Mouse (Mus musculus): ENCODE data around the gene Poll.

Gene Poll

DNA sequence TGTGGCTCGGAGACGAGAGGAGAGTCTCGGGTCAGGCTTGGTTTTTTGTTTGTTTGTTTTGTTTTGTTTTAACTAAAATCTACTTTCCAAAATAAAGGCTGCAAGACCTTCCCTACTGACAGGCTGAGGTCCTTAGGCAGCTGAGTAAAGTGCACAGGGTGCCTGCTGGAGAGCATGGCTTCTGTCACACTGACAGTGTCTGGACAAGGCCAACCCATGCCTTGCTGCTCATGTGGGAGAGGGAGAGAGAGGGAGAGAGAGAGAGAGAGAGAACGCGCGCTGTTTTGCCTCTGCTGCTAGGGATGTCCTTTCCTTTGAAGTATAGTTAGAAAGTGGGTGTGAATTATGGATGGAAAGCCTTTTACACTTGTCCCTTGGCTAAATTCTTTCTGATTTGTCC lies 28.8 kb downstream of the Poll start:
- peak in 1 of 2 experiments; percentile 53 for DNase-seq

GRCm38 (mm10) chr19:45530200-45530995 lies 29.9 kb downstream of the Poll start:
- DNase-seq: peak in 1 of 2 experiments; percentile 14

- peak; percentile 67 to 71 for DNase-seq
Measured at GRCm38 (mm10) chr19:45529294-45529693, 31.0 kb downstream of the Poll start.

DNA sequence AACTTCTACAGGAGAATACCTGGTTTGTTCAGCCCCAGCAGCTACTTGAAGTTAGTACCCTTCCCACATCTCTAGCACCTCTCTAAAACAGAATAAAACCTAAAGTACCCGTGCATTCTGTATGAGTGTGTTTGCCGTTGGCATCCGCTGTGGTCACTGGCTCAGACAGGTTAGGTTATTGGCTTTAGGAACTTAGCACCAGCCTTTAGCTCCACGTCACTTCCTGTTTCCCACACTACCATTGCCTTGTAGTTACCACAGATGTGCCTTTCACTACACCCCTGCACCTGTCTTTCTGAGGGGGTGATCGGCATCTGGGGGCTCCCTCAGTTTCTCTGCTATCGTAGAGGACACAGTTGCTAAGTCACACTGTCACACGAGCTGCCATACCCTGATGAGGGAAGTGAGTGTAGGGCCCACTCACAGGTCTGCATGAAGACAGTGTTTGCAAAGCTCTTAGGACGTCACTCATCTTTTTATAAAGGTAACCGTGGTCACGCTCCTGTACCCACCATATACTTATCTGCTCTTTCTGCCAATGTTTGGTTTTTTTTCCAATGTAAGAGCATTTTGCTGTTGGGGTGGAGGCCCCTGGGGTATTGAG lies 32.3 kb downstream of the Poll start:
- DNase-seq: no peak

DNA sequence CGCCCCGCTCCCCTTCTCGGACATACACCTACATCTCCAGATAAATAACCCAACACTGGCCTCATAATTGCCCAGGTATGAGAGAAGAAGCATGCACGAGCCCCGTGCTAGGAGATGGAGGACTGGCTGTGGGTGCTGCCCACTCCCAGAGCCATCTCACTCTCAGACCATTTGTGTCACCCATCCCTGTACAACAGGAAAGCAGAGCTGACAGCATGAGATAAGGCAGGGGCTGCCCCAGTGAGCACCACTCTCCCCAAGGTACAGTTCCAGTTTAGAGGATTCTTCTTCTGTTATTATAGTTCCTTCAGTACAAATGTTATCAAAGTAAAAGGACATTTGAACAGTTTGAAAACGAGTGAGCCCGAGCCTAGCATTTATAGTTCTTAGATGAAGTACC lies 32.9 kb downstream of the Poll start:
- no peak for DNase-seq

GRCm38 (mm10) chr19:45516264-45516663 lies 44.1 kb downstream of the Poll start:
- no peak for DNase-seq

GRCm38 (mm10) chr19:45515341-45515740 lies 45.0 kb downstream of the Poll start:
- no peak for DNase-seq

GRCm38 (mm10) chr19:45511406-45511805 lies 48.9 kb downstream of the Poll start:
- no peak for DNase-seq

GRCm38 (mm10) chr19:45510680-45511079 lies 49.7 kb downstream of the Poll start:
- DNase-seq: no peak

- DNase-seq: no peak
Measured at GRCm38 (mm10) chr19:45507531-45507930, 52.8 kb downstream of the Poll start.

DNA sequence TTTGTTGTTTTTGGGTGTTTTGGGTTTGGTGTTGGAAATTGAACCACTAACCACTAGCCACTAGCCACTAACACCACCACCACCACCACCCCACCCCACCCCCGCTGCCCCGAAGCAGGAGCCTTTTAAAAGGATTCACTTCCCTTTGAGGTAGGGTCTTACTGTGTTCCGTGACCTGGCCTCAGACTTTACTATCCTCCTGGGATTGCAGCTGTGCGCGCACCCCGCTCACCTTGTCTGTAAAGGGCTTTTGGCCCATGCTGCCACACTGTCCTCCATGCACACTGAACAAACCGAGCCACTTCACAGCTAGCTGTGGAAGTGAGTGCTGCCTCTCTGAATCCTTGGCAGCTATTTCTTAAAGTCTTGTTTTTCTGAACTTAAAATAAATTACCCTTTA lies 54.9 kb downstream of the Poll start:
- DNase-seq: no peak
